Mouse (Mus musculus): ENCODE data around the gene Spef1.

DNA sequence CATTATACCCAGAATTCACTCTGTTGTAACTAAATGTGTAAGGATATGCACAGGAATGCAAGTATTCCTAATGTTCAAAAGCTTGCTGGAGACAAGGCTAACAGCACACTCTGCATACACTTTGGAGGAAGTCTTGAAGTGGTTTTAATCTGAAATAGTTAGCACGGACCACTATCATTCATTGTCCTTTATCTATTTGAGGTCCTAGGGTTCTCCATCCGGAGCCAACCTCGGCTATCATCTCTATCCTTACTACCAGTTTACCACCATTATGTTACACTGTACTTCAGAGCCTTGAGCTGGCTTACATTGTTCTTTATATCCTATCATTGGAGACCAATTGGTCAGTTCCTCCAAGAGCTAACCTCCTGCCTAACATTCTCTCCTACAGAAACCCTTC is 40.2 kb upstream of the Spef1 start:
- TF ChIP-seq CTCF (IDR thresholded peaks at IDR 0.05; ENCODE audit: borderline replicate concordance, insufficient read depth, low read length) (no peak), POLR2A (IDR thresholded peaks at IDR 0.05; ENCODE audit: low read depth, low read length) (no peak)

Data from embryonic fibroblast, embryonic 13.5 days (primary cell).